Mouse (Mus musculus) cerebellum, adult 2 months (tissue): ENCODE measurements around the gene Akip1. TPM values are rescaled to one million over a fixed set of nuclear protein-coding genes. Genes with fewer than 3 reads are reported as not detected.
A peak's percentile ranks its signal among the peaks of the same experiment; 100 is the strongest.

ENCODE experiments used
- DNase-seq, 2 experiments: peaks; one replicate each; pipeline ENCODE4 v3.0.0; 2021
- H3K27ac ChIP-seq: fragments of 200-500 bp; 2 replicates; pipeline ENCODE4 v1.5.1; 2012; ENCODE audit warnings: low read length, control low read depth, inconsistent platforms; ENCODE audit not compliant: insufficient read depth
- H3K27me3 ChIP-seq: fragments of 200-500 bp; 2 replicates; pipeline ENCODE4 v1.6.1; 2012; ENCODE audit warnings: inconsistent platforms, mild to moderate bottlenecking, low read length, moderate library complexity; ENCODE audit not compliant: control insufficient read depth, insufficient read depth
- H3K4me1 ChIP-seq: fragments of 200-500 bp; 2 replicates; pipeline ENCODE4 v1.6.1; 2011; ENCODE audit warnings: low read length; ENCODE audit not compliant: control insufficient read depth, insufficient read depth
- H3K4me3 ChIP-seq: fragments of 200-500 bp; replicated peaks from 2 replicates; pipeline ENCODE3; 2011; ENCODE audit warnings: mild to moderate bottlenecking, low read depth, low read length, control low read depth; ENCODE audit not compliant: insufficient read depth
- CTCF ChIP-seq: fragments of 200-500 bp; IDR thresholded peaks from 2 replicates; pipeline ENCODE4 v1.5.1; 2011; ENCODE audit warnings: low read depth, mild to moderate bottlenecking, control low read depth, low read length, moderate library complexity, borderline replicate concordance; ENCODE audit not compliant: insufficient read depth
- POLR2A ChIP-seq: fragments of 200-500 bp; IDR thresholded peaks from 2 replicates; pipeline ENCODE4 v1.6.1; 2011; ENCODE audit warnings: low read length, control low read depth, borderline replicate concordance; ENCODE audit not compliant: insufficient read depth
- WGBS: fragments of 180-500 bp; shearing (Covaris S2); methylation state at CpG from one replicate; pipeline ENCODE4 v1.1.7; 2018; 5-methylcytosine and 5-hydroxymethylcytosine counted together
- polyA plus RNA-seq: library from polyadenylated mRNA; depleted of rRNA; stranded (reverse); fragments of >200 nt; gene quantifications from 2 replicates; pipeline ENCODE4 v1.2.3, GENCODE M21; 2012

The Akip1 gene
- polyA plus RNA-seq, 1 experiment, result 6.9 TPM

DNA sequence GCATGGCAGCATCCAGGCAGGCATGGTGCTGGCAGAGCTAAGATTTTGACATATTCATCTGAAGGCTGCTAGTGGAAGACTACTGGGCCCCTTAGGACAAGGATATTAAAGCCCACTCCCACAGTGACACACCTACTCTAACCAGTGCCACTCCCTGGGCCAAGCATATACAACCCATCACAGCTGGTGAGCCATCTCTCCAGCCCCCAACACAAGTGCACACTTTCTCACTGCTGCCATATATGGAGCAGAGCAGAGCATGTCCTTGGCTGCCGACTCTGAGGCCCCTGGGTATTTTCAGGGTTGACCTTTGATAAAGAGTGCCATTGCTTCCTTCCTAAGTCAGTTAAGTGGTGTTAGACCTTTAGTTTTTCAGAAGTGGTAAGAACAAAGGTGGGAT is 6.6 kb downstream of the Akip1 start:
- Histone ChIP-seq H3K4me3 (no peak overlapping the region), H3K4me1 (peaks cover 3% of the 10 kb centered on the region; the same call in 1 of the 2 replicates), H3K27me3 (no peaks in the 10 kb centered on the region), H3K27ac (no peak overlapping the region)
- WGBS, result 89% methylated on average over 1 of the region's 1 CpGs
- TF ChIP-seq POLR2A, result no peak
- no peak for TF ChIP-seq CTCF
- DNase-seq, result no peak

DNA sequence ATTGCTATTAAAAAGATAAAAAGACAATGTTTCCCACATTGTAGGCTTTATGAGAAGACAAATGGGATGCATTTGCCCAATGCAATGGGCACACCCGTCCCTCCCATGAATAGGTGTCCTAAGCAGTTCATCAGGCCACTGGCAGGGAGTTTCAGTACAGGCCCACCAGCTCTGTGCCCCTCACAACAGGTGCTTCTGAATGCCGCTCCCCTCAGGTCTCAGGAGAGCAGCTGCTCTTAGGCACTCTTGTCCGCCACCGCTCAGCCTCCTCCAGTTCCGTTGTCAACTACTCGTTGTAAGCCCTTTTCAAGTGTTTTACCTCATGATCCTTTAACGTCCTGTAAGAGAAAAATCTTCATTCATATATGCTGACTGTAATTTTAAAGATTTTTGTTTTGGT is 8.7 kb downstream of the Akip1 start:
- no peaks in the 10 kb centered on the region for H3K27me3 ChIP-seq
- WGBS, result 91% methylated on average over 7 of the region's 7 CpGs
- no peaks in the 10 kb centered on the region for H3K4me1 ChIP-seq

GRCm38 (mm10) chr7:109713434-109713982 is 10.0 kb downstream of the Akip1 start:
- Histone ChIP-seq H3K4me3 (no peak overlapping the region), H3K27me3 (no peaks in the 10 kb centered on the region), H3K27ac (no peak overlapping the region), H3K4me1 (no peaks in the 10 kb centered on the region)
- TF ChIP-seq POLR2A, result no peak
- TF ChIP-seq CTCF, result no peak
- 85% methylated on average over 2 of the region's 2 CpGs for WGBS
- no peak for DNase-seq

More for the DNA sequence above, 8.7 kb downstream of the Akip1 start:
- H3K27ac ChIP-seq, result no peak overlapping the region
- TF ChIP-seq CTCF (no peak), POLR2A (no peak)
- no peak for DNase-seq
- no peak overlapping the region for H3K4me3 ChIP-seq

- DNase-seq, result peak in 1 of 2 experiments; percentile 29
- Histone ChIP-seq H3K4me1 (no peaks in the 10 kb centered on the region), H3K27me3 (no peaks in the 10 kb centered on the region), H3K27ac (no peak overlapping the region), H3K4me3 (no peak overlapping the region)
- TF ChIP-seq CTCF, result no peak; the same call in 1 of the 2 replicates
- no peak for TF ChIP-seq POLR2A
- WGBS, result 51% methylated on average over 9 of the region's 9 CpGs
These were observed 15.8 kb downstream of the Akip1 start for GRCm38 (mm10) chr7:109719286-109719685.

DNA sequence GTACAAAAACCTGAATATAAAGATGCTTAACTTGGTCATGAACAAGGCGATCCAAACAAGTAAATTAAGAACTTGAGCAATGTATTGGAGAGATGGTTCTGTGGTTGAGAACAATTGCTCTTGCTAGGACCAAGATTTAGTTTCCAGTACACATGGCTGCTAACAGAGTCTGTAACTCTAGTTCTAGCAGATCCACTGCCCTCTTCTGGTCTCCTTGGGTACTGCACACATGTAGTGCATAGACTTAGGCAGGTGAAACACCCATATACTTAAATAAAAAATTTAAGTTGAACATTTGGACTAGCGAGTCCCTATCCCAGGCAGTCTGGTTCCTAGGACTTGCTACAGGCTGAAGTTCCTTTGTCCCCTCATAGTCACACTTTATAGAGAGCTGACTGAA is 19.1 kb downstream of the Akip1 start:
- Histone ChIP-seq H3K4me1 (no peaks in the 10 kb centered on the region), H3K4me3 (no peak overlapping the region), H3K27ac (no peak overlapping the region), H3K27me3 (no peaks in the 10 kb centered on the region)
- no peak for DNase-seq
- TF ChIP-seq POLR2A (no peak), CTCF (no peak)
- WGBS, result over 99% methylated on average over 2 of the region's 2 CpGs

DNA sequence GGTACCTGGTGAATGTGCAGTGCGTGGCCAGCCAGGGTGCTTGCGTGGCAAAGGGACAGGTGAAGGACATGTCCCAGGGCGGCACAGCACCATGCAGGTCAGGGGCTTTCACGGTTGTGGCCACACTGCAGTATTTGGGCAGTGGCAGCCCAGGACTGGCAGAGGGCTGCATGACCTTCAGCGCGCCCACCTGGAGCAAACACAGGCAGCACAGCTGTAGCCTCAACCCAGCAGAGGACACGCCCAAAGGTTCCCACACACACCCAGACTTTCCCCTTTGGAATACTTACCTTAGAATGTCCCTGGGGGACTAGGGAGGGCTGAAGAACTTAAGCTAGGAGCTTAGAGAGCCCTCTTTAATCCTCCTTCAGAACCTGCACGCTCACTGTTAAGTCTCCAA is 19.6 kb downstream of the Akip1 start:
- 94% methylated on average over 8 of the region's 8 CpGs for WGBS
- Histone ChIP-seq H3K27me3 (no peaks in the 10 kb centered on the region), H3K4me3 (no peak overlapping the region), H3K27ac (no peak overlapping the region), H3K4me1 (no peaks in the 10 kb centered on the region)
- TF ChIP-seq CTCF, result no peak
- no peak for TF ChIP-seq POLR2A
- no peak for DNase-seq

DNA sequence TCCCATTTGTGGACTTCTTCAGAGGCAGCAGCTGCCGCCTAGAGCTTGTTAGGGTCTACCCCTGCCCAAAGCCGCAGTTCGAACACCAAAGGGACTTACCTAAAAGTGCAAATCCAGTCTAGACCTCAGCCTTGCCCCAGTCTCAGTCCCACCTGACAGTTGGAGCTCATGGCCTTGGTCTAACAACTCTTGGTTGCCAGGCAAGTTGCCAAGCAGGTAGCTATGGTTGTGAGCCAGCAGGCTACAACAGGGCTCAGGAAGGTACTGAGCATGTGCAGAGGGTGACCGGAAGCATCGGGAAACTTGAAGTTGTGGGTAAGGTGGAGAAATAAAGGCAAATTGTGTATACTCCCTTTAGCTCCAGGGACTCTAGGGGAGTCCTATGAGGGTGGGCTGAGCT is 20.2 kb downstream of the Akip1 start, which contains the start of gene BC051019:
BC051019 (minus strand) TSS at position 154 of the 400 bp plus-strand sequence.
- 94% methylated on average over 5 of the region's 5 CpGs for WGBS
- TF ChIP-seq CTCF (no peak), POLR2A (no peak)

GRCm38 (mm10) chr7:109731626-109732025 is 28.1 kb downstream of the Akip1 start, which contains the start of gene Ascl3:
Gene Ascl3 (minus strand): TSS chr7:109731726.
- DNase-seq, result no peak
- Histone ChIP-seq H3K4me1 (no peaks in the 10 kb centered on the region), H3K4me3 (no peak within 1 kb of the TSS), H3K27me3 (no peaks in the 10 kb centered on the region), H3K27ac (no peak within 1 kb of the TSS)
- 94% methylated on average over 5 of the region's 5 CpGs for WGBS
- TF ChIP-seq CTCF, result no peak
- no peak for TF ChIP-seq POLR2A

More for the DNA sequence above, 20.2 kb downstream of the Akip1 start, which contains the start of gene BC051019:
- Histone ChIP-seq H3K27ac (no peak within 1 kb of the TSS), H3K4me1 (no peaks in the 10 kb centered on the region), H3K4me3 (no peak within 1 kb of the TSS), H3K27me3 (no peaks in the 10 kb centered on the region)
- DNase-seq, result no peak
